Mouse (Mus musculus) layer of hippocampus, adult 2 months (tissue): ENCODE measurements at regions not wholly inside any gene's neighbourhood (a gene's known extent, or its start where the extent isn't known, plus 50 kb on each side); places are given as distances from the start of the nearest gene placed in this dataset.

Source experiments
- DNase-seq, 2 experiments: peaks; one replicate each; pipeline ENCODE4 v3.0.0; 2022; ENCODE audit warnings: low spot score in 2 of 2
- H3K27ac ChIP-seq: fragments of 200-600 bp; 2 replicates; pipeline ENCODE4 v1.8.1; 2022
- H3K4me3 ChIP-seq: fragments of 200-600 bp; 2 replicates; pipeline ENCODE4 v1.8.1; 2022; ENCODE audit warnings: mild to moderate bottlenecking
- CTCF ChIP-seq: fragments of 200-600 bp; conservative IDR thresholded peaks from 2 replicates; pipeline ENCODE4 v1.8.1; 2022; ENCODE audit warnings: antibody characterized with exemption, mild to moderate bottlenecking, moderate library complexity

- DNase-seq = peak; percentile 31 to 78
- H3K4me3 ChIP-seq = no peak overlapping the region
- no peak overlapping the region for H3K27ac ChIP-seq
- TF ChIP-seq CTCF = peak; percentile 97
These were observed 113.4 kb downstream of the Ndufa10 start for GRCm38 (mm10) chr1:92360255-92360654.

GRCm38 (mm10) chr1:92359473-92359872, 114.2 kb downstream of the Ndufa10 start:
- no peak for DNase-seq
- Histone ChIP-seq H3K27ac (no peak overlapping the region), H3K4me3 (no peak overlapping the region)
- no peak for TF ChIP-seq CTCF

- Histone ChIP-seq H3K27ac (no peak overlapping the region), H3K4me3 (no peak overlapping the region)
- no peak for DNase-seq
- TF ChIP-seq CTCF = no peak
These were observed 114.8 kb downstream of the Ndufa10 start for GRCm38 (mm10) chr1:92358758-92359287.

GRCm38 (mm10) chr1:92348353-92349005, 125.2 kb downstream of the Ndufa10 start:
- TF ChIP-seq CTCF = no peak
- no peak overlapping the region for H3K27ac ChIP-seq
- no peak overlapping the region for H3K4me3 ChIP-seq
- no peak for DNase-seq

- no peak overlapping the region for H3K27ac ChIP-seq
- H3K4me3 ChIP-seq = no peak overlapping the region
- TF ChIP-seq CTCF = no peak
- DNase-seq = no peak
These were observed 126.0 kb downstream of the Ndufa10 start for GRCm38 (mm10) chr1:92347656-92348055.

- DNase-seq = no peak
- no peak for TF ChIP-seq CTCF
These were observed 129.9 kb downstream of the Ndufa10 start for GRCm38 (mm10) chr1:92343768-92344167.

GRCm38 (mm10) chr1:92343161-92343598, 130.5 kb downstream of the Ndufa10 start:
- no peak for DNase-seq
- no peak overlapping the region for H3K27ac ChIP-seq
- no peak overlapping the region for H3K4me3 ChIP-seq
- no peak for TF ChIP-seq CTCF

More at GRCm38 (mm10) chr1:92343768-92344167, 129.9 kb downstream of the Ndufa10 start:
- Histone ChIP-seq H3K27ac (no peak overlapping the region), H3K4me3 (no peak overlapping the region)

- TF ChIP-seq CTCF = no peak
- DNase-seq = no peak
- H3K27ac ChIP-seq = no peak overlapping the region
- H3K4me3 ChIP-seq = no peak overlapping the region
These were observed 131.7 kb downstream of the Ndufa10 start for GRCm38 (mm10) chr1:92341846-92342540.

- no peak overlapping the region for H3K27ac ChIP-seq
- TF ChIP-seq CTCF = no peak
- no peak for DNase-seq
- no peak overlapping the region for H3K4me3 ChIP-seq
These were observed 133.0 kb downstream of the Ndufa10 start for GRCm38 (mm10) chr1:92340644-92341043.

- no peak for TF ChIP-seq CTCF
- DNase-seq = no peak
- Histone ChIP-seq H3K4me3 (no peak overlapping the region), H3K27ac (no peak overlapping the region)
These were observed 135.1 kb downstream of the Ndufa10 start for GRCm38 (mm10) chr1:92338589-92338988.

GRCm38 (mm10) chr1:92337450-92337849, 136.2 kb downstream of the Ndufa10 start:
- Histone ChIP-seq H3K27ac (no peak overlapping the region), H3K4me3 (no peak overlapping the region)
- no peak for TF ChIP-seq CTCF
- no peak for DNase-seq

GRCm38 (mm10) chr1:92332248-92332584, 136.7 kb upstream of the Hdac4 start:
- no peak for DNase-seq
- no peak overlapping the region for H3K27ac ChIP-seq
- TF ChIP-seq CTCF = no peak
- H3K4me3 ChIP-seq = no peak overlapping the region

GRCm38 (mm10) chr1:92331559-92332247, 136.2 kb upstream of the Hdac4 start:
- DNase-seq = no peak
- no peak overlapping the region for H3K4me3 ChIP-seq
- no peak overlapping the region for H3K27ac ChIP-seq
- TF ChIP-seq CTCF = no peak

GRCm38 (mm10) chr1:92330181-92330580, 134.7 kb upstream of the Hdac4 start:
- no peak for TF ChIP-seq CTCF
- no peak overlapping the region for H3K27ac ChIP-seq
- DNase-seq = no peak

More at GRCm38 (mm10) chr1:92330181-92330580, 134.7 kb upstream of the Hdac4 start:
- H3K4me3 ChIP-seq = no peak overlapping the region
